Mouse (Mus musculus) embryonic facial prominence, embryonic 11.5 days (tissue): ENCODE data around the gene Gp1bb. TPM values are rescaled to one million over a fixed set of nuclear protein-coding genes. Genes with fewer than 3 reads are reported as not detected.
A peak's percentile ranks its signal among the peaks of the same experiment; 100 is the strongest.

Experiments used
- ATAC-seq: fragments of 200-750 bp; cut with Nextera tagmentation; replicated peaks from 2 replicates; pipeline ENCODE4 v1.8.0; 2017; ENCODE audit warnings: low read depth; ENCODE audit not compliant: insufficient number of reproducible peaks, low FRiP score, low TSS enrichment
- DNase-seq: peaks from one replicate; pipeline ENCODE4 v3.0.0-alpha.2; 2015; ENCODE audit warnings: low spot score
- H3K27ac ChIP-seq: fragments of 300-500 bp; sonication (generic); replicated peaks from 2 replicates; pipeline ENCODE4 v1.5.1; 2014; ENCODE audit warnings: mild to moderate bottlenecking, low read depth, low read length, control low read depth
- H3K27me3 ChIP-seq: fragments of 300-500 bp; sonication (generic); 2 replicates; pipeline ENCODE4 v1.6.1; 2014; ENCODE audit warnings: mild to moderate bottlenecking, low read length, moderate library complexity, mixed read lengths; ENCODE audit not compliant: control insufficient read depth, insufficient read depth
- H3K36me3 ChIP-seq: fragments of 300-500 bp; sonication (generic); replicated peaks from 2 replicates; pipeline ENCODE4 v1.6.1; 2014; ENCODE audit warnings: low read depth, mild to moderate bottlenecking, low read length, moderate library complexity, mixed read lengths; ENCODE audit not compliant: control insufficient read depth, insufficient read depth
- H3K4me1 ChIP-seq: fragments of 300-500 bp; sonication (generic); 2 replicates; pipeline ENCODE4 v1.6.1; 2014; ENCODE audit warnings: low read length, mixed read lengths; ENCODE audit not compliant: control insufficient read depth, insufficient read depth
- H3K4me2 ChIP-seq: fragments of 300-500 bp; sonication (generic); 2 replicates; pipeline ENCODE4 v1.6.1; 2014; ENCODE audit warnings: low read depth, mild to moderate bottlenecking, control low read depth, low read length, moderate library complexity
- H3K4me3 ChIP-seq: fragments of 300-500 bp; sonication (generic); 2 replicates; pipeline ENCODE4 v1.5.1; 2014; ENCODE audit warnings: low read depth, low read length, control low read depth
- H3K9ac ChIP-seq: fragments of 300-500 bp; sonication (generic); replicated peaks from 2 replicates; pipeline ENCODE4 v1.6.1; 2014; ENCODE audit warnings: mild to moderate bottlenecking, control low read depth, low read length
- H3K9me3 ChIP-seq: fragments of 300-500 bp; sonication (generic); replicated peaks from 2 replicates; pipeline ENCODE4 v1.6.1; 2016; ENCODE audit warnings: mild to moderate bottlenecking, low read length, inconsistent platforms, mixed read lengths; ENCODE audit not compliant: control insufficient read depth
- WGBS: fragments of 180-500 bp; shearing (Covaris S2); extraction: QIAGEN DNeasy Blood & Tissue Kit; methylation state at CpG from one replicate; pipeline ENCODE4 v1.1.7; 2014; 5-methylcytosine and 5-hydroxymethylcytosine counted together
- polyA plus RNA-seq: library from polyadenylated mRNA; unstranded; fragments of >200 nt; fragmentation: Nextera tagmentation; extraction: Ambion mirVana; gene quantifications from 2 replicates; pipeline ENCODE4 v1.2.1, GENCODE M21; 2014

The Gp1bb gene
- polyA plus RNA-seq, 1 experiment from 2014 or later, result 5.8 TPM

- Histone ChIP-seq H3K9me3 (no peaks in the 10 kb centered on the region), H3K4me1 (peaks cover 2% of the 10 kb centered on the region; the same call in 1 of the 2 replicates), H3K4me2 (no peak overlapping the region), H3K36me3 (no peaks in the 10 kb centered on the region), H3K4me3 (no peak overlapping the region), H3K27me3 (no peaks in the 10 kb centered on the region), H3K9ac (no peak overlapping the region), H3K27ac (no peak overlapping the region)
- DNase-seq (no peak), ATAC-seq (no peak)
- WGBS, result 46% methylated on average over 2 of the region's 2 CpGs
Observed at GRCm38 (mm10) chr16:18632816-18633215, 10.6 kb upstream of the Gp1bb start.

DNA sequence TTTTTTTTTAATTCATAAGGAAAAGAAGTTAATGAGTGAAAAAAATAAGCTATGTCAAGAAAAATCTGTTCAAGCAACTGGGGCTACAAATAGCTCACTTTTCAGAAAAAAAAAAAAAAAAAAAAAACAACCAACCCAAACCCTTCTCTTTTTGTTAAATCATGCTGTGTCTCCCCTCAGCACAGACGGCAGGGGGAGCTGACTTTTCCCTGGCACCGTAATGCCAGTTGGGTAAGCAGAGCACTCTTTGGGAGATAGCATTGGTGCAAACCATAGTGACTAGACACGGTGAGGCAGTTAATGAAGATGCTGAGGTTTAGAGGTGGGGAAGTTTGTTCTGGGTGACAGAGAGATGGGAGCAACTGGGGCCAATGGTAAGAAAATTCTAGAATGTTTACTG is 9.9 kb upstream of the Gp1bb start:
- Histone ChIP-seq H3K27me3 (peaks cover 2% of the 10 kb centered on the region; the same call in 1 of the 2 replicates), H3K9me3 (no peaks in the 10 kb centered on the region), H3K9ac (no peak overlapping the region), H3K4me3 (no peak overlapping the region), H3K27ac (no peak overlapping the region), H3K4me1 (peaks cover 2% of the 10 kb centered on the region; the same call in 1 of the 2 replicates), H3K36me3 (no peaks in the 10 kb centered on the region), H3K4me2 (no peak overlapping the region)
- DNase-seq (no peak), ATAC-seq (no peak)
- WGBS, result 66% methylated on average over 3 of the region's 3 CpGs

DNA sequence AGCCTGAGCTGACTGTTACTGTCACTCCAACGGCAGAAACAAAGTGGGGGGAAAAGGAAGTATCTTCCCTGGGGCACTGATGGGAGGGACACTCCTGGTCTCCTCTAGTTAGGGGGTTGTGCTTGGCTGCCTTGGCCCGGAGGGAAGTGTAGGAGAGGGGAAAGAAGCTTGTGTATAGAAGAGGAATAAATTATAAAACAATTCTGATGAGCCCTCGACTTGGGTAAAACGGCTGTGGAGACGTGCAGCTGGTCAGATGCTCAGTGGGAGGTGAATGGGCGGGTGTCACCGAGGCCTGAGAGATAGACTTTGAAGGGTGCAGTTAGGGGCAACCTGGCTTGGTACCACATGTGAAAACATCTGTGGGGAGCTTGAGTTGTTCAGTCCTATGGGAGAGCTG is 8.9 kb upstream of the Gp1bb start:
- no peak for ATAC-seq
- DNase-seq, result no peak
- no peak overlapping the region for H3K9ac ChIP-seq
- H3K36me3 ChIP-seq, result no peaks in the 10 kb centered on the region
- H3K4me1 ChIP-seq, result peaks cover 3% of the 10 kb centered on the region
- no peaks in the 10 kb centered on the region for H3K9me3 ChIP-seq
- H3K4me2 ChIP-seq, result no peak overlapping the region
- no peak overlapping the region for H3K4me3 ChIP-seq
- no peak overlapping the region for H3K27ac ChIP-seq
- 60% methylated on average over 7 of the region's 7 CpGs for WGBS
- H3K27me3 ChIP-seq, result peaks cover 2% of the 10 kb centered on the region; the same call in 1 of the 2 replicates

GRCm38 (mm10) chr16:18630291-18630690 is 8.1 kb upstream of the Gp1bb start:
- H3K27ac ChIP-seq, result 0 out of 2 replicates have a peak overlapping the region, but pooled peaks have one; percentile 28
- ATAC-seq, result no peak
- H3K4me2 ChIP-seq, result peak overlapping the region; percentile 90
- DNase-seq, result no peak
- 57% methylated on average over 5 of the region's 5 CpGs for WGBS
- H3K4me1 ChIP-seq, result peaks cover 7% of the 10 kb centered on the region
- peak overlapping the region; percentile 72 for H3K4me3 ChIP-seq
- H3K27me3 ChIP-seq, result peaks cover 10% of the 10 kb centered on the region
- no peaks in the 10 kb centered on the region for H3K36me3 ChIP-seq
- peak overlapping the region; percentile 90 for H3K9ac ChIP-seq
- no peaks in the 10 kb centered on the region for H3K9me3 ChIP-seq

- Histone ChIP-seq H3K36me3 (no peaks in the 10 kb centered on the region), H3K27me3 (peaks cover 17% of the 10 kb centered on the region), H3K27ac (0 out of 2 replicates have a peak within 1 kb of the TSS, but pooled peaks have one; percentile 28), H3K4me3 (peak within 1 kb of the TSS; percentile 72), H3K9me3 (no peaks in the 10 kb centered on the region), H3K4me2 (peak within 1 kb of the TSS; percentile 90), H3K4me1 (peaks cover 7% of the 10 kb centered on the region), H3K9ac (peak within 1 kb of the TSS; percentile 90)
- ATAC-seq (peak; percentile 34), DNase-seq (peak; percentile 65)
- WGBS, result under 1% methylated on average over 70 of the region's 93 CpGs
Observed at GRCm38 (mm10) chr16:18629390-18630231, 7.4 kb upstream of the Gp1bb start, which contains the start of gene Sept5. Sept5 (minus strand) TSS chr16:18629954.

GRCm38 (mm10) chr16:18628948-18629340 is 6.7 kb upstream of the Gp1bb start:
- peak overlapping the region; percentile 72 for H3K4me3 ChIP-seq
- no peaks in the 10 kb centered on the region for H3K9me3 ChIP-seq
- WGBS, result 38% methylated on average over 2 of the region's 2 CpGs
- no peaks in the 10 kb centered on the region for H3K36me3 ChIP-seq
- H3K4me1 ChIP-seq, result peaks cover 7% of the 10 kb centered on the region
- ATAC-seq (no peak), DNase-seq (no peak)
- peaks cover 23% of the 10 kb centered on the region for H3K27me3 ChIP-seq
- peak overlapping the region; percentile 90 for H3K9ac ChIP-seq
- no peak overlapping the region for H3K27ac ChIP-seq
- peak overlapping the region; percentile 90 for H3K4me2 ChIP-seq

GRCm38 (mm10) chr16:18628206-18628947 is 6.2 kb upstream of the Gp1bb start:
- Histone ChIP-seq H3K4me3 (peak overlapping the region; percentile 72), H3K9ac (peak overlapping the region; percentile 90), H3K27ac (no peak overlapping the region), H3K9me3 (no peaks in the 10 kb centered on the region), H3K4me2 (peak overlapping the region; percentile 90), H3K4me1 (peaks cover 7% of the 10 kb centered on the region), H3K36me3 (no peaks in the 10 kb centered on the region), H3K27me3 (peaks cover 29% of the 10 kb centered on the region)
- WGBS, result 65% methylated on average over 7 of the region's 7 CpGs
- ATAC-seq (no peak), DNase-seq (no peak)
